Mouse (Mus musculus) myocyte (in vitro differentiated cells): Measurements from ENCODE around the gene Gm20388. TPM values are rescaled to one million over a fixed set of nuclear protein-coding genes. Genes with fewer than 3 reads are reported as not detected.

Source experiments
- H3K27me3 ChIP-seq: one replicate; pipeline ENCODE4 v1.6.1; 2011; ENCODE audit not compliant: control insufficient read depth, insufficient read depth, insufficient read length
- H3K36me3 ChIP-seq: one replicate; pipeline ENCODE4 v1.6.1; 2011; ENCODE audit not compliant: control insufficient read depth, insufficient read depth
- H3K4me2 ChIP-seq: one replicate; pipeline ENCODE4 v1.6.1; 2011; ENCODE audit warnings: low read depth, control low read depth
- H3K4me3 ChIP-seq: one replicate; pipeline ENCODE4 v1.5.1; 2011; ENCODE audit warnings: mild to moderate bottlenecking, control low read depth, moderate library complexity
- H3K79me2 ChIP-seq: one replicate; pipeline ENCODE4 v1.6.1; 2011; ENCODE audit not compliant: control insufficient read depth, insufficient read depth
- H3ac ChIP-seq: one replicate; pipeline ENCODE4 v1.6.1; 2011; ENCODE audit not compliant: control insufficient read depth, insufficient read length
- CEBPB ChIP-seq: IDR thresholded peaks from 2 replicates; pipeline ENCODE4 v1.6.1; 2011; ENCODE audit warnings: mild to moderate bottlenecking, moderate library complexity; ENCODE audit not compliant: poor library complexity, insufficient read depth, severe bottlenecking
- E2F4 ChIP-seq: IDR thresholded peaks from one replicate; pipeline ENCODE4 v1.6.1; 2011; ENCODE audit warnings: mild to moderate bottlenecking, control low read depth, moderate library complexity; ENCODE audit not compliant: insufficient read depth
- MAX ChIP-seq: IDR thresholded peaks from one replicate; pipeline ENCODE4 v1.6.1; 2011; ENCODE audit warnings: low read depth, mild to moderate bottlenecking, control low read depth
- MYOD1 ChIP-seq, 3 experiments: IDR thresholded peaks; one replicate each; pipeline ENCODE4 v1.6.1; 2011; ENCODE audit warnings: control low read depth in 2 of 3, low read depth in 2 of 3, mild to moderate bottlenecking in 2 of 3, moderate library complexity in 1 of 3; ENCODE audit not compliant: insufficient read length in 2 of 3, control insufficient read depth in 1 of 3
- MYOG ChIP-seq, 3 experiments: IDR thresholded peaks; one replicate each; pipeline ENCODE4 v1.6.1; 2011; ENCODE audit warnings: control low read depth in 2 of 3, low read depth in 2 of 3, mild to moderate bottlenecking in 2 of 3; ENCODE audit not compliant: insufficient read length in 2 of 3, control insufficient read depth in 1 of 3, insufficient read depth in 1 of 3
- POLR2A ChIP-seq: IDR thresholded peaks from one replicate; pipeline ENCODE4 v1.6.1; 2011; ENCODE audit warnings: low read depth, mild to moderate bottlenecking, control low read depth, moderate library complexity; ENCODE audit not compliant: insufficient read length
- POLR2AphosphoS2 ChIP-seq: IDR thresholded peaks from one replicate; pipeline ENCODE4 v1.6.1; 2011; ENCODE audit warnings: low read depth, control low read depth; ENCODE audit not compliant: insufficient read length
- REST ChIP-seq: IDR thresholded peaks from one replicate; pipeline ENCODE4 v1.6.1; 2011; ENCODE audit warnings: mild to moderate bottlenecking, control low read depth, moderate library complexity; ENCODE audit not compliant: insufficient read depth, insufficient read length
- SRF ChIP-seq: IDR thresholded peaks from one replicate; pipeline ENCODE4 v1.6.1; 2011; ENCODE audit warnings: low read depth; ENCODE audit not compliant: control insufficient read depth, insufficient read length
- TCF12 ChIP-seq: IDR thresholded peaks from one replicate; pipeline ENCODE4 v1.6.1; 2011; ENCODE audit warnings: mild to moderate bottlenecking, control low read depth; ENCODE audit not compliant: poor library complexity, insufficient read depth, severe bottlenecking
- TCF3 ChIP-seq: IDR thresholded peaks from one replicate; pipeline ENCODE4 v1.6.1; 2011; ENCODE audit warnings: low read depth, control low read depth; ENCODE audit not compliant: insufficient read length
- USF1 ChIP-seq: IDR thresholded peaks from one replicate; pipeline ENCODE4 v1.6.1; 2011; ENCODE audit warnings: low read depth, mild to moderate bottlenecking, control low read depth, moderate library complexity
- polyA plus RNA-seq: library from polyadenylated mRNA; unstranded; fragments of >200 nt; fragmentation: generic; extraction: Trizol; gene quantifications from one replicate; pipeline ENCODE4 v1.2.1, GENCODE M21; 2012; ENCODE audit warnings: missing spikeins

Gm20388 gene
- polyA plus RNA-seq, 1 experiment, result 15.3 TPM

DNA sequence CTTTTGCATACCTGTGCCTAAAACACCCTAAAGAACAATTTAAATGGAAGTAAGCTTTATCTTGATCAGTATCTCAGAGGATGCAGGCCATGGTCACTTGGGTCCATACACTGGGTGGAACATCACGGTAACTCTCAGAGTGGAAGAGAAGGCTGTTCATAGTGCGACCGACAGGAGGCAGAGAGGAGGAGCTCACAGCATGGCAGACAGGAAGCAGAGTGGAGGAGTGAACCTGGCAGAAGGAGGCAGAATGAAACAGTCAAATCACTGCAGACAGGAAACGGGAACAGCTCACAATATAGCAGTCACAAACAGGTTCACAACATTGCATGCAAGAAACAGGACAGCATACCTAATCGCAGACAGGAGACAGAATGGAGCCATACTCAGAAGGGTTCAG, 4239.9 kb downstream of the Gm20388 start:
- H3K4me3 ChIP-seq, result no peak overlapping the region
- no peak overlapping the region for H3ac ChIP-seq
- no peaks in the 10 kb centered on the region for H3K27me3 ChIP-seq
- H3K4me2 ChIP-seq, result peak overlapping the region; percentile 62
- H3K36me3 ChIP-seq, result no peaks in the 10 kb centered on the region
- TF ChIP-seq USF1 (no peak), E2F4 (no peak), MYOG (IDR thresholded peaks at IDR 0.05; ENCODE audit: control insufficient read depth in 1 of 3, insufficient read depth in 1 of 3, insufficient read length in 2 of 3, low read depth in 2 of 3) (no peak), REST (no peak), SRF (no peak), MYOD1 (IDR thresholded peaks at IDR 0.05; ENCODE audit: control insufficient read depth in 1 of 3, insufficient read length in 2 of 3, low read depth in 2 of 3) (no peak), POLR2A (no peak), POLR2AphosphoS2 (no peak), MAX (no peak), TCF12 (no peak)
- H3K79me2 ChIP-seq, result no peaks in the 10 kb centered on the region

DNA sequence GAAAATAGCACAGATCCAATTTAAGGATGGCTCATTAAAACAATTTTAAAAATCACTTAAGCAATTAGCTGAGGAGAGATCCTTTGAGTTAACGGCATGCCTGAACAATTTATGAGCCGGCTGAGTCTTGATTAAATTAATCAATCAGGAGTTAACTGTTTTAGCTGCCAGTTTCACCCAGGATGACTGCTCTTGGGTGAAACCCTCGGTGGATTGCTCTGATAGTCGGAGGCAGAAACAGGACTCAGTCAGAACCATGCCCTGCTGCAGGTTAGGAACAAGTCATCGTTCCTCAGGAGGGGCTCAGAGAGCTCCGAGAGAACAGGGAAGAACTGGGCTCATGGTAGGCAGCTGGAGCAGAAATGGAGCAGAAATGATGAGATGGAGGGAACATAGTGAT, 4241.2 kb downstream of the Gm20388 start:
- Histone ChIP-seq H3K27me3 (no peaks in the 10 kb centered on the region), H3K4me2 (no peak overlapping the region), H3K4me3 (no peak overlapping the region), H3ac (no peak overlapping the region), H3K79me2 (no peaks in the 10 kb centered on the region), H3K36me3 (no peaks in the 10 kb centered on the region)
- no peak for TF ChIP-seq REST
- TF ChIP-seq E2F4, result no peak
- TF ChIP-seq POLR2AphosphoS2, result no peak
- TF ChIP-seq MYOG (IDR thresholded peaks at IDR 0.05; ENCODE audit: control insufficient read depth in 1 of 3, insufficient read depth in 1 of 3, insufficient read length in 2 of 3, low read depth in 2 of 3), result no peak

DNA sequence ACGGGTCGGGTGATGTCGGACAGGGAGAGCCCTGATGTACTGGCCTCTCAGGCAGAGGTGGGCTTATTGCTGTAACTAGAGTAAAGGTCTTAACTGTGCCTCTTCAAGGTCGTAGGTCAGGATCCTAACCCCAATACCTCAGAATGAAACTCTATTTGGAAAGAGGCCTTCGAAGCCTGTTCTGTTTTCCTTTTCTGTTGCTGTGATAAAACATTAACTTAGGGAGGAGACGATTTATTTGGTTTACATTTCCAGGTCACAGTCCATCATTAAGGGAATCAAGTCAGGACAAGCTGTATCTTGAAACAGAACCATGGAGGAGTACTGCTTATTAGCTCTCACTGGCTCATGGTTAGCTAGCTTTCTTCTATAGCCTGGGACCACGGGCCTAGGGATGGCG, 4242.1 kb downstream of the Gm20388 start:
- Histone ChIP-seq H3K27me3 (no peaks in the 10 kb centered on the region), H3K4me3 (no peak overlapping the region), H3K36me3 (no peaks in the 10 kb centered on the region), H3K4me2 (no peak overlapping the region), H3K79me2 (no peaks in the 10 kb centered on the region), H3ac (no peak overlapping the region)
- TF ChIP-seq MAX, result no peak
- TF ChIP-seq REST, result no peak
- TF ChIP-seq POLR2AphosphoS2, result no peak
- TF ChIP-seq MYOG (IDR thresholded peaks at IDR 0.05; ENCODE audit: control insufficient read depth in 1 of 3, insufficient read depth in 1 of 3, insufficient read length in 2 of 3, low read depth in 2 of 3), result no peak
- no peak for TF ChIP-seq E2F4

DNA sequence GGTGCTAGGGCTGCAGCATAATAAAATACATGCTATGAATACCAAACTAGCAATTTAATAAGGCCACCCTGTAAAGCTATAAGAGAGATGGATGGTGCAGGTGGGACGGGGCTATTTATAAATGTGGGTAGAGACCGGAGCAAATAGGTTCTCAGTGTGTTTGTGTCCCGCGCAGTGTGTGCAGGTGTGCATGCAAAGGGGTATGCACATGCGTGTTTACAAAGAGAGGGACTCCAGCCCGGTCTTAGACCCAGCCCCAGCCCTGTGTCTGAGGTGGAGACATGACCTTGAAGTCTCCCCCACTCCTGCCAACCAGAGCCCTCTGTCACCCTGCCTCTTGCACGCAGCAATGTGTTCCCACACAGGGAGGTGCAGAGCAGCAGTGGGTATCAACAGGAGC, 4245.7 kb downstream of the Gm20388 start:
- H3K4me3 ChIP-seq, result no peak overlapping the region
- no peaks in the 10 kb centered on the region for H3K27me3 ChIP-seq
- no peaks in the 10 kb centered on the region for H3K36me3 ChIP-seq
- TF ChIP-seq TCF12, result no peak
- no peak for TF ChIP-seq CEBPB
- no peak for TF ChIP-seq POLR2AphosphoS2
- TF ChIP-seq MYOD1 (IDR thresholded peaks at IDR 0.05; ENCODE audit: control insufficient read depth in 1 of 3, insufficient read length in 2 of 3, low read depth in 2 of 3), result no peak
- no peak for TF ChIP-seq USF1
- no peak for TF ChIP-seq REST
- TF ChIP-seq MAX, result no peak
- no peak for TF ChIP-seq E2F4
- no peak for TF ChIP-seq POLR2A
- no peak for TF ChIP-seq MYOG (IDR thresholded peaks at IDR 0.05; ENCODE audit: control insufficient read depth in 1 of 3, insufficient read depth in 1 of 3, insufficient read length in 2 of 3, low read depth in 2 of 3)
- TF ChIP-seq SRF, result no peak
- no peak for TF ChIP-seq TCF3
- H3K79me2 ChIP-seq, result no peaks in the 10 kb centered on the region
- H3K4me2 ChIP-seq, result no peak overlapping the region
- no peak overlapping the region for H3ac ChIP-seq

DNA sequence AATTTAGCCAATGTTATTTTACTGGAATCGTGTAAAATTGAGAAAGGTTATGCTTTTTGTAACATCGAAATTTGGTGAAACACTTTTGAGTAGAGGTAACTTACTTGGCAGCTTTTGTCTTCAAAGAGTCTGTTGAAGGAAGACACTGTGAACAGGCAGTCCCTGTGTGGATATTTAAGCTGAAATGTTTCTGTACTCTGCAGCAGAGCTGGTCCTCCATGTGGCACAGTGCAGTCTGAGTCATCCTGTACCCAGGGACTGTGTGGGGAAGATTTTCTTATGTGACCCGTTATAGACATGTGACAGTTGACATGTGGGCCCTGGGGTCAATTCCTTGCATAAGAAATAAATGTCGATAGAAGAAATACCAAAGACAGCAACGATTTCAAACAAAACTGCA, 4251.0 kb downstream of the Gm20388 start:
- no peak overlapping the region for H3K4me3 ChIP-seq
- no peak for TF ChIP-seq TCF12
- no peak for TF ChIP-seq E2F4
- TF ChIP-seq POLR2A, result no peak
- no peak for TF ChIP-seq SRF
- no peak for TF ChIP-seq CEBPB
- no peak for TF ChIP-seq POLR2AphosphoS2
- TF ChIP-seq MYOD1 (IDR thresholded peaks at IDR 0.05; ENCODE audit: control insufficient read depth in 1 of 3, insufficient read length in 2 of 3, low read depth in 2 of 3), result no peak
- TF ChIP-seq REST, result no peak
- TF ChIP-seq USF1, result no peak
- TF ChIP-seq TCF3, result no peak
- no peak for TF ChIP-seq MYOG (IDR thresholded peaks at IDR 0.05; ENCODE audit: control insufficient read depth in 1 of 3, insufficient read depth in 1 of 3, insufficient read length in 2 of 3, low read depth in 2 of 3)
- no peak for TF ChIP-seq MAX
- no peaks in the 10 kb centered on the region for H3K79me2 ChIP-seq
- no peaks in the 10 kb centered on the region for H3K27me3 ChIP-seq
- H3K36me3 ChIP-seq, result no peaks in the 10 kb centered on the region
- H3ac ChIP-seq, result no peak overlapping the region
- no peak overlapping the region for H3K4me2 ChIP-seq
